Comparison of ENCODE assay signal across 13 mouse cellular contexts in genomic region chr17:56468380-56468779, GRCm38 (mm10). TPM values are rescaled to one million over a fixed set of nuclear protein-coding genes. Genes with fewer than 3 reads are reported as not detected.
DNase-seq lines count a peak whose midpoint lies in the region; ATAC-seq and TF ChIP-seq lines count a peak whose summit lies in the region.
"Had no signal": no experiment of that assay in that cellular context is flagged by ENCODE, and none has a peak within 500 bp of the region (broad histone marks: within the 10 kb centered on the region; RNA-seq: fewer than 3 reads in every experiment).

No protein-coding gene starts in this region.

- no peak for ATAC-seq in lung, embryonic 16.5 days (ENCODE audit: low read depth)
- no peak for ATAC-seq in intestine, embryonic 16.5 days
- ATAC-seq in stomach, embryonic 15.5 days (ENCODE audit: insufficient read depth, low FRiP score, low read depth): no peak
- ATAC-seq: activated CD4-positive, CD25-positive, alpha-beta regulatory T cell, adult 4 months had no signal

- no peaks in the 10 kb centered on the region for H3K36me3 ChIP-seq in heart, adult 2 months (ENCODE audit: control insufficient read depth, insufficient read depth, low read length)
- H3K36me3 ChIP-seq in lung, embryonic 16.5 days (ENCODE audit: control insufficient read depth, insufficient read depth, low read length): no peaks in the 10 kb centered on the region
- no peaks in the 10 kb centered on the region for H3K36me3 ChIP-seq in intestine, embryonic 16.5 days (ENCODE audit: control insufficient read depth, insufficient read depth, low read length)
- H3K36me3 ChIP-seq in stomach, embryonic 15.5 days: no peaks in the 10 kb centered on the region

- no peak for TF ChIP-seq EP300 in heart, adult 2 months (IDR thresholded peaks at IDR 0.05; ENCODE audit: insufficient read depth, low read depth, low read length)

- no peak overlapping the region for H3K27ac ChIP-seq in heart, adult 2 months
- peak overlapping the region; percentile 82; the same call in 1 of the 2 replicates for H3K27ac ChIP-seq in lung, embryonic 16.5 days (ENCODE audit: low read length)
- H3K27ac ChIP-seq in intestine, embryonic 16.5 days (ENCODE audit: low read length): peak overlapping the region; percentile 88
- peak overlapping the region; percentile 84 for H3K27ac ChIP-seq in stomach, embryonic 15.5 days

- WGBS in heart, adult 2 months: 91% methylated on average over 9 of the region's 9 CpGs
- WGBS in lung, embryonic 16.5 days: 86% methylated on average over 9 of the region's 9 CpGs
- 87% methylated on average over 9 of the region's 9 CpGs for WGBS in intestine, embryonic 16.5 days
- 90% methylated on average over 9 of the region's 9 CpGs for WGBS in stomach, embryonic 15.5 days

- TF ChIP-seq POLR2A in heart, adult 2 months (IDR thresholded peaks at IDR 0.05; ENCODE audit: insufficient read depth, low read depth, low read length): no peak

- peaks cover 1% of the 10 kb centered on the region; the same call in 1 of the 2 replicates for H3K4me1 ChIP-seq in heart, adult 2 months (ENCODE audit: control insufficient read depth, insufficient read depth, low read length)
- H3K4me1 ChIP-seq in lung, embryonic 16.5 days (replicated peaks; ENCODE audit: control insufficient read depth, insufficient read depth, low read length): peaks cover 61% of the 10 kb centered on the region
- H3K4me1 ChIP-seq in intestine, embryonic 16.5 days (ENCODE audit: control insufficient read depth, insufficient read depth, low read length): peaks cover 51% of the 10 kb centered on the region
- H3K4me1 ChIP-seq in stomach, embryonic 15.5 days: peaks cover 81% of the 10 kb centered on the region

- H3K9ac ChIP-seq in heart, adult 2 months (ENCODE audit: low read depth, low read length): no peak overlapping the region
- no peak overlapping the region for H3K9ac ChIP-seq in lung, embryonic 16.5 days (ENCODE audit: low read length)
- no peak overlapping the region for H3K9ac ChIP-seq in intestine, embryonic 16.5 days (ENCODE audit: low read depth, low read length)
- H3K9ac ChIP-seq in stomach, embryonic 15.5 days: no peak overlapping the region

- H3K4me3 ChIP-seq in heart, adult 2 months: no peak overlapping the region
- no peak overlapping the region for H3K4me3 ChIP-seq in lung, embryonic 16.5 days (ENCODE audit: low read length)
- H3K4me3 ChIP-seq in intestine, embryonic 16.5 days (ENCODE audit: low read length): no peak overlapping the region
- H3K4me3 ChIP-seq in stomach, embryonic 15.5 days (replicated peaks): no peak overlapping the region

- peak; percentile 13; the same call in 1 of the 2 replicates for TF ChIP-seq CTCF in heart, adult 2 months (IDR thresholded peaks at IDR 0.05)

- H3K9me3 ChIP-seq in lung, embryonic 16.5 days (ENCODE audit: control insufficient read depth, low read length): no peaks in the 10 kb centered on the region
- H3K9me3 ChIP-seq in intestine, embryonic 16.5 days (ENCODE audit: control insufficient read depth, low read length): no peaks in the 10 kb centered on the region
- H3K9me3 ChIP-seq in stomach, embryonic 15.5 days: no peaks in the 10 kb centered on the region

- H3K79me2 ChIP-seq in heart, adult 2 months (replicated peaks; ENCODE audit: control insufficient read depth, insufficient read depth, low read length): no peaks in the 10 kb centered on the region

- DNase-seq in heart, adult 2 months: no peak
- no peak for DNase-seq in heart, postnatal 4 days
- no peak for DNase-seq in lung, postnatal 36 days
- no peak for DNase-seq in urinary bladder, adult 2 months (ENCODE audit: low spot score)
- DNase-seq in urinary bladder, postnatal 10 days (ENCODE audit: low spot score): no peak

- intact Hi-C loops in heart, adult 2 months (cut with DNase I): no loop called here

- H3K4me2 ChIP-seq in lung, embryonic 16.5 days (ENCODE audit: low read depth, low read length): no peak overlapping the region
- no peak overlapping the region for H3K4me2 ChIP-seq in intestine, embryonic 16.5 days (ENCODE audit: low read depth, low read length)
- H3K4me2 ChIP-seq in stomach, embryonic 15.5 days: peak overlapping the region; percentile 44; the same call in 1 of the 2 replicates

- 0 out of 2 replicates have a peak, but pooled peaks cover under 1% of the 10 kb centered on the region for H3K27me3 ChIP-seq in heart, adult 2 months (ENCODE audit: control insufficient read depth, insufficient read depth, low read length)
- peaks cover 11% of the 10 kb centered on the region for H3K27me3 ChIP-seq in lung, embryonic 16.5 days (ENCODE audit: control insufficient read depth, insufficient read depth, low read depth, low read length)
- H3K27me3 ChIP-seq in intestine, embryonic 16.5 days (replicated peaks; ENCODE audit: control insufficient read depth, insufficient read depth, low read length): peaks cover 8% of the 10 kb centered on the region
- peaks cover 9% of the 10 kb centered on the region for H3K27me3 ChIP-seq in stomach, embryonic 15.5 days (replicated peaks)

RNA-seq across cellular contexts. Expression of gene Ptprs, which starts 7.9 kb away (rescaled TPM):
- 10 to 100 TPM; 41.7 to 47.5 TPM for total RNA-seq in heart, adult 2 months (2021)
- 86.8 and 91.1 TPM in 2 replicates for polyA plus RNA-seq in heart, adult 2 months (2012; rRNA removed)
- 100 to 1,000 TPM; 140 to 141 TPM for total RNA-seq in heart, postnatal 4 days (2021)
- 59.1 and 59.9 TPM in 2 replicates for polyA plus RNA-seq in lung, embryonic 16.5 days (2015; fragmentation: Nextera tagmentation; extraction: Ambion mirVana)
- polyA plus RNA-seq in intestine, embryonic 16.5 days (2015; fragmentation: Nextera tagmentation; extraction: Ambion mirVana): 34.4 and 37.3 TPM in 2 replicates
- 71.8 and 81.2 TPM in 2 replicates for polyA plus RNA-seq in stomach, embryonic 15.5 days (2015; fragmentation: Nextera tagmentation; extraction: Ambion mirVana)
- 313 and 341 TPM in 2 replicates for polyA plus RNA-seq in urinary bladder, adult 2 months (2012; rRNA removed)

RNA-seq across cellular contexts. Expression of gene Znrf4, which starts 43.9 kb away (rescaled TPM):
- total RNA-seq in heart, adult 2 months (2021): not detected
- polyA plus RNA-seq in heart, adult 2 months (2012; rRNA removed): 0.29 and 0.64 TPM in 2 replicates
- not detected for total RNA-seq in heart, postnatal 4 days (2021)
- not detected in 2 replicates for polyA plus RNA-seq in lung, embryonic 16.5 days (2015; fragmentation: Nextera tagmentation; extraction: Ambion mirVana)
- not detected in 2 replicates for polyA plus RNA-seq in intestine, embryonic 16.5 days (2015; fragmentation: Nextera tagmentation; extraction: Ambion mirVana)
- not detected in 2 replicates for polyA plus RNA-seq in stomach, embryonic 15.5 days (2015; fragmentation: Nextera tagmentation; extraction: Ambion mirVana)
- polyA plus RNA-seq in urinary bladder, adult 2 months (2012; rRNA removed): not detected in 2 replicates
- total RNA-seq: left cerebral cortex, postnatal 14 days; megakaryocyte-erythroid progenitor cell, adult 5-6 weeks had no signal
- polyA plus RNA-seq: activated CD4-positive, CD25-positive, alpha-beta regulatory T cell, adult 4 months; C2C12; small intestine, adult 2 months had no signal
